Mouse (Mus musculus) hindbrain, embryonic 15.5 days (tissue): ENCODE measurements around the gene Vmn1r93. TPM values are rescaled to one million over a fixed set of nuclear protein-coding genes. Genes with fewer than 3 reads are reported as not detected.
"Not testable (repeated sequence)": the region's sequence is repeated elsewhere in the genome, so short reads cannot be mapped to it uniquely, and the experiment has no call there.

Source experiments
- ATAC-seq: fragments of 200-750 bp; cut with Nextera tagmentation; 2 replicates; pipeline ENCODE4 v1.8.0; 2017; ENCODE audit warnings: low read depth, moderate number of reproducible peaks, moderate TSS enrichment; ENCODE audit not compliant: low FRiP score
- H3K27ac ChIP-seq: fragments of 300-500 bp; sonication (generic); replicated peaks from 2 replicates; pipeline ENCODE4 v1.5.1; 2015; ENCODE audit warnings: mild to moderate bottlenecking, inconsistent platforms
- H3K27me3 ChIP-seq: fragments of 300-500 bp; sonication (generic); 2 replicates; pipeline ENCODE4 v1.6.1; 2015; ENCODE audit warnings: control low read depth, inconsistent platforms
- H3K36me3 ChIP-seq: fragments of 300-500 bp; sonication (generic); 2 replicates; pipeline ENCODE4 v1.6.1; 2015; ENCODE audit warnings: control low read depth, inconsistent platforms
- H3K4me1 ChIP-seq: fragments of 300-500 bp; sonication (generic); replicated peaks from 2 replicates; pipeline ENCODE4 v1.6.1; 2015; ENCODE audit warnings: control low read depth, inconsistent platforms
- H3K4me2 ChIP-seq: fragments of 300-500 bp; sonication (generic); 2 replicates; pipeline ENCODE4 v1.6.1; 2015; ENCODE audit warnings: moderate library complexity, mild to moderate bottlenecking, inconsistent platforms
- H3K4me3 ChIP-seq: fragments of 300-500 bp; sonication (generic); 2 replicates; pipeline ENCODE4 v1.5.1; 2015; ENCODE audit warnings: mild to moderate bottlenecking, inconsistent platforms
- H3K9ac ChIP-seq: fragments of 300-500 bp; sonication (generic); 2 replicates; pipeline ENCODE4 v1.6.1; 2015; ENCODE audit warnings: inconsistent platforms
- H3K9me3 ChIP-seq: fragments of 300-500 bp; sonication (generic); 2 replicates; pipeline ENCODE4 v1.6.1; 2016; ENCODE audit warnings: control low read depth, inconsistent platforms
- WGBS: fragments of 180-500 bp; shearing (Covaris S2); methylation state at CpG from one replicate; pipeline ENCODE4 v1.1.7; 2015; 5-methylcytosine and 5-hydroxymethylcytosine counted together
- polyA plus RNA-seq: library from polyadenylated mRNA; unstranded; fragments of >200 nt; fragmentation: Nextera tagmentation; extraction: Ambion mirVana; gene quantifications from 2 replicates; pipeline ENCODE4 v1.2.1, GENCODE M21; 2015

Vmn1r93 gene
- polyA plus RNA-seq, result not detected in 2 replicates

DNA sequence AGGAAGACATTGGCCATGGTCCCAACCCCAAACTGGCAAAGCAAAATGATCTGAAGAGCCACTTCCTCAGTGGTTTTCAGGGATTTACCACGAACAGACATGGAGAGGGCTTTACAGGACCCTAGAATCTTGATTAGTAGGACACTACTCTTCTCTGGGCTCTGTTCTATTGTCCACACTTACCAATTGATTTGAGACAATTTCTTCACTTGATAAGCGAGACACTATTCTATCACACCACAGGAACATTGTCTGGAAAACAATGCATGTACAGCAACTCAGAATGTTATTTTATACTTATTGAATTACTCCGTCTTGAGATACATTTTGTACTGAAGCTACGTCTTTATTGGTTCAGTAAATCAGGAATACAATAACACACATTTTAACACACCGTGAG is at the start of gene Vmn1r93:
TSS of gene Vmn1r93 (minus strand) at position 101 of the 400 bp plus-strand sequence.
- H3K4me2 ChIP-seq, H3K9ac ChIP-seq, H3K27me3 ChIP-seq, H3K9me3 ChIP-seq, H3K36me3 ChIP-seq, ATAC-seq, H3K4me3 ChIP-seq, H3K27ac ChIP-seq, H3K4me1 ChIP-seq: not testable (repeated sequence)
- WGBS, result no CpG with 5 or more reads among the region's 5 CpGs

DNA sequence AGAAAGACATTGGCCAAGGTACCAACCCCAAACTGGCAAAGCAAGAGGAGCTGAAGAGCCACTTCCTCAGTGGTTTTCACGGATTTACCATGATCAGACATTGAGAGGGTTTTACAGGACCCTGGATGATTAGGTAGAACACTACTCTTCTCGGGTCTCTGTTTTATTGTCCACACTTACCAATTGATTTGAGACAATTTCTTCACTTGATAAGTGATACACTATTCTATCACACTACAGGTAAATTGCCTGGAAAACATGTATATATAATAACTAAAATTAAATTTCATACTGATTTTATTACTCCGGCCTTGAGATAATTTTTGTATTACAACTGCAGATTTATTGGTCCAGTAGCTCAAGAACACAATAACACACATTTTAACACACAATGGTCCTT is 29.4 kb upstream of the Vmn1r93 start, which contains the start of gene Vmn1r94:
TSS of gene Vmn1r94 (minus strand) at position 101 of the 400 bp plus-strand sequence.
- ATAC-seq, H3K4me2 ChIP-seq, H3K4me3 ChIP-seq, H3K9me3 ChIP-seq, H3K27me3 ChIP-seq, H3K27ac ChIP-seq, H3K9ac ChIP-seq, H3K36me3 ChIP-seq, H3K4me1 ChIP-seq: not testable (repeated sequence)
- WGBS, result no CpG with 5 or more reads among the region's 3 CpGs

DNA sequence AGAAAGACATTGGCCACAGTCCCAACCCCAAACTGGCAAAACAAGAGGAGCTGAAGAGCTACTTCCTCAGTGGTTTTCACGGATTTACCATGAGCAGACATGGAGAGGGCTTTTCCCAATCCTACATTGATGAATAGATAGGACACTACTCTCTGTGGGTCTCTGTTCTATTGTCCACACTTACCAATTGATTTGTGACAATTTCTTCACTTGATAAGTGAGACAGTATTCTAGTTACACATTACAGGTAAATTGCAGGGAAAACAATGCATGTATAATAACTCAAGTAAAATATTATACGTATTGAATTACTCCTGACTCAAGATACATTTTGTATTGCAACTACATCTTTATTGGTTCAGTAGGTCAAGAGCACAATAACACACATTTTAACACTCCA is 16.4 kb downstream of the Vmn1r93 start, which contains the start of gene Gm16442:
TSS of gene Gm16442 (minus strand) at position 101 of the 400 bp plus-strand sequence.
- WGBS, result no CpG with 5 or more reads among the region's 2 CpGs
- H3K27me3 ChIP-seq, H3K4me3 ChIP-seq, H3K4me1 ChIP-seq, H3K4me2 ChIP-seq, H3K9me3 ChIP-seq, H3K27ac ChIP-seq, H3K9ac ChIP-seq, ATAC-seq, H3K36me3 ChIP-seq: not testable (repeated sequence)

DNA sequence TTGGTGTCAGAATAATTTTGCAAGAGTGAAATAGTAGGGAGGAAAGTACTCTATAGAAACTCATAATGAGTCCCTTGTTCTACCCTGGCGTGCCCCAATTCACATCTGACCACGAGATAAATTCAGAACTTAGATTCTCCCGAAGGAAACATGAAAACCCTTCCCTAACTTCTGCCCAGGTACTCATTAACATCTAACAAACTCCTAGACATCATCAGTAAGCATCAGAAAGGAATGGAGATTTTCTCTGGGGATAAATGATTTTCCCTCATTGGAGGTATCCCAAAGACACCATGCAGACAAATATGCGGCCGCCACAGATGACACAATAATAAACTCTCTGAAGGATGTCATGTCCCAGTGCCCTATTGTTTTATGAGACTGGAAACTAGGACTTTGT is 39.5 kb downstream of the Vmn1r93 start, which contains the start of gene Vmn1r91:
TSS of gene Vmn1r91 (plus strand) at position 301 of the 400 bp plus-strand sequence.
- not testable (repeated sequence) for H3K36me3 ChIP-seq, H3K9me3 ChIP-seq, H3K4me1 ChIP-seq, ATAC-seq, H3K4me3 ChIP-seq, H3K27ac ChIP-seq, H3K9ac ChIP-seq, H3K4me2 ChIP-seq, H3K27me3 ChIP-seq
- 77% methylated on average over 5 of the region's 5 CpGs for WGBS

Other genes starting within 250 kb of the Vmn1r93 start
- gene Pvr, start 217.9 kb downstream of the Vmn1r93 start, polyA plus RNA-seq, result 9.6 and 10.0 TPM in 2 replicates
- gene Igsf23, start 188.3 kb downstream of the Vmn1r93 start, polyA plus RNA-seq, result not detected in 2 replicates
- not detected in 2 replicates for gene Ceacam20, start 173.7 kb downstream of the Vmn1r93 start, polyA plus RNA-seq
- not detected in 2 replicates for gene Nlrp9b, start 147.6 kb downstream of the Vmn1r93 start, polyA plus RNA-seq
- not detected in 2 replicates for gene Vmn1r91, start 39.4 kb downstream of the Vmn1r93 start, polyA plus RNA-seq
- not detected in 2 replicates for gene Gm16442, start 16.5 kb downstream of the Vmn1r93 start, polyA plus RNA-seq
- not detected in 2 replicates for gene Vmn1r94, start 29.3 kb upstream of the Vmn1r93 start, polyA plus RNA-seq
- not detected in 2 replicates for gene Vmn1r95, start 54.6 kb upstream of the Vmn1r93 start, polyA plus RNA-seq
- not detected in 2 replicates for gene Gm6164, start 66.5 kb upstream of the Vmn1r93 start, polyA plus RNA-seq
- gene Gm4498, start 94.7 kb upstream of the Vmn1r93 start, polyA plus RNA-seq, result not detected in 2 replicates
- not detected in 2 replicates for gene Gm5890, start 123.7 kb upstream of the Vmn1r93 start, polyA plus RNA-seq
- not detected in 2 replicates for gene Gm4133, start 195.0 kb upstream of the Vmn1r93 start, polyA plus RNA-seq
- gene Gm5728, start 236.3 kb upstream of the Vmn1r93 start, polyA plus RNA-seq, result not detected in 2 replicates